Mouse (Mus musculus) erythroblast, embryonic 14.5 days (primary cell): ENCODE measurements around the gene Otogl. TPM values are rescaled to one million over a fixed set of nuclear protein-coding genes. Genes with fewer than 3 reads are reported as not detected.

Experiments
- H3K27me3 ChIP-seq: 2 replicates; pipeline ENCODE4 v1.6.1; 2012; ENCODE audit warnings: inconsistent platforms; ENCODE audit not compliant: control insufficient read depth
- H3K36me3 ChIP-seq: 2 replicates; pipeline ENCODE4 v1.6.1; 2012; ENCODE audit warnings: mild to moderate bottlenecking, inconsistent platforms; ENCODE audit not compliant: control insufficient read depth
- H3K4me1 ChIP-seq: 2 replicates; pipeline ENCODE4 v1.6.1; 2012; ENCODE audit warnings: inconsistent platforms; ENCODE audit not compliant: control insufficient read depth
- H3K4me3 ChIP-seq: replicated peaks from 2 replicates; pipeline ENCODE3; 2012; ENCODE audit warnings: moderate library complexity, mild to moderate bottlenecking, inconsistent platforms
- H3K9me3 ChIP-seq: 2 replicates; pipeline ENCODE4 v1.6.1; 2012; ENCODE audit warnings: low read length, inconsistent platforms, mixed read lengths; ENCODE audit not compliant: control insufficient read depth
- GATA1 ChIP-seq: IDR thresholded peaks from 2 replicates; pipeline ENCODE4 v1.6.1; 2012; ENCODE audit warnings: low read length, inconsistent platforms, mixed read lengths
- TAL1 ChIP-seq: IDR thresholded peaks from 3 replicates; pipeline ENCODE4 v1.6.1; 2012; ENCODE audit warnings: low read length, inconsistent platforms, mixed read lengths
- polyA plus RNA-seq: library from polyadenylated mRNA; stranded (reverse); fragments of >175 nt; gene quantifications from 2 replicates; pipeline ENCODE4 v1.2.3, GENCODE M21; 2012

The Otogl gene
- polyA plus RNA-seq, 1 experiment, result not detected

DNA sequence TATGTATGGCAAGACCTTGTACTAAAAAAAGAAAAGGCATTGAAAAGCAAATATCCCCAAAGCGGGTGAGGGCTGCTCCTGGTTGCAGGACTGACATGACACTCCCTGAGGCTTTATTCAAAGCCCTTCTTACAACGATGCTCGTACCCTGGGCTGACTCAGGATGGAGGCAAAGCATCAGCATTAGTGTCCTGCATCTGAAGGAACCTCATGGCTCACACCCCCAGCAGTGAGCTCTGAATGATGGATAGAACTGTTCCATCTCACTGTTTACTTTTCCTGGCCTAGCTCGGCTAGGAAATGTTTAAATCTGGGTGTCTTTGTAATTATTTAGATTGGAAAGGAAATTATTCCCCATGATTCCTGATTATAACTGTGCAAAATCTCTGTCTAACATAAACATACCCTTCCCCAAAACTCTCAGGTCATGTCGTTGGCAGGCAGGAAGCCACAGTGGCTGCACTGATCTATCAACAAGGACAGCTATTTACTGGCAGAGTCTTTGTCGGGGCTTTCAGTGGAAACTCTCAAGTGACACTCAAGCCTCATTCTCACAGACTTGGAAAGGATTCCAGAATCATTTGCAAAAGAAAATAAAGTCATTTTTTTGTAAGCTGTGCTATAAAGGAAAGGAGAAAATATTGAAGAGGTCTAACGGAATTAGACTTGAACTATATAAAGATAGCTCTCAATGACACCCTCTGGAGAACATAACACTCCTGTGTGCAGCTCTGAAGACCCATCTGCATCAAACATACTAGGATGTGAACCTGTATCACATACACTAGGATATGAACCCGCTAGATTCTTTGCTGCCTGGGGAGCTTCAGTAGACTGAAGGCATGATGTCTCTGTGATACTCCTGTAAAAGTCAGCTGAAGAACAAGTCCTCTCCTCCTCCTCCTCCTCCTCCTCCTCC lies 17.0 kb downstream of the Otogl start:
- Histone ChIP-seq H3K4me3 (no peak overlapping the region), H3K27me3 (no peaks in the 10 kb centered on the region), H3K9me3 (no peaks in the 10 kb centered on the region), H3K36me3 (no peaks in the 10 kb centered on the region), H3K4me1 (no peaks in the 10 kb centered on the region)
- no peak for TF ChIP-seq GATA1
- no peak for TF ChIP-seq TAL1

- no peaks in the 10 kb centered on the region for H3K9me3 ChIP-seq
- H3K36me3 ChIP-seq, result no peaks in the 10 kb centered on the region
- TF ChIP-seq TAL1 (no peak), GATA1 (no peak)
- H3K4me3 ChIP-seq, result no peak overlapping the region
- H3K4me1 ChIP-seq, result no peaks in the 10 kb centered on the region
- no peaks in the 10 kb centered on the region for H3K27me3 ChIP-seq
Measured at GRCm38 (mm10) chr10:107890400-107890799, 21.5 kb downstream of the Otogl start.

DNA sequence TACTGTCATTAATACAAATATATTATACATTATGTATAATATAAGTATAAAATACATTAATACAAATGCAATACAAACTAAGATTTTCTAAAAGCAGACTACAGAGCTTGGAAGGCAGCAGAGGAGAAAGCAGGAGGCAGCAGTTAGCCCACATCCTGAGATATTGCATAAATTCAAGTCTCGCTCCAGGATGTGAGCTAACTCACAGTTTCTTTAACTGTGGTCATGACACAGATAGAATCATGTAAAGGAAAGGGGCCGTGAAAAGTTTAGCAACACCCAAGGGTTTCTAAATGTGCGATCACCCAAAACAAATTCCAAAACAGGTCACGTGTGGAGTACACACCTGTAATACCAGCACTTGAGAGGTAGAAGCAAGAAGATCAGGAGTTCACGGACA lies 39.4 kb downstream of the Otogl start:
- no peaks in the 10 kb centered on the region for H3K4me1 ChIP-seq
- TF ChIP-seq TAL1 (no peak), GATA1 (no peak)
- H3K36me3 ChIP-seq, result no peaks in the 10 kb centered on the region
- H3K27me3 ChIP-seq, result no peaks in the 10 kb centered on the region
- no peak overlapping the region for H3K4me3 ChIP-seq
- no peaks in the 10 kb centered on the region for H3K9me3 ChIP-seq

- Histone ChIP-seq H3K9me3 (no peaks in the 10 kb centered on the region), H3K36me3 (no peaks in the 10 kb centered on the region), H3K27me3 (no peaks in the 10 kb centered on the region), H3K4me1 (no peaks in the 10 kb centered on the region), H3K4me3 (no peak overlapping the region)
- TF ChIP-seq TAL1 (no peak), GATA1 (no peak)
Measured at GRCm38 (mm10) chr10:107872109-107872508, 39.8 kb downstream of the Otogl start.

DNA sequence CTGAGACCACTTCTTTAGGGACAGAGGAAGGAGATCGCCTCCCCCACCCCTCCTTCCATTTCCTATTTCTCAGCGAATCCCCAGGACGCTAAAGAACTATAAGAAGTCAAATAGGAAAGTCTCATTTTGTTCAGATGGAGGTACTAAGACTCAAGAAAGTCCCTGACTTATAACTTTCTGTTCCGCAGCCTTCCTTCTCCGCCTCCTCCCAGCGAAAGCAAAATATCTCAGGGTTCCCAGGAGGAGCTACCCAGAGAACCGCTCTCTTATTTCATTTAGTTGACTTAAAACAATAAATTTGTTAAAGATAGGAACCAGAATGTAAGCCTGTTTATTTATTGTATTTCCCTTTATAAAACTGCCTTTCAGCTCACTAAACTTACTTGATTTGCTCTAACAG lies 41.4 kb downstream of the Otogl start:
- no peaks in the 10 kb centered on the region for H3K27me3 ChIP-seq
- no peaks in the 10 kb centered on the region for H3K4me1 ChIP-seq
- TF ChIP-seq GATA1 (no peak), TAL1 (no peak)
- no peak overlapping the region for H3K4me3 ChIP-seq
- no peaks in the 10 kb centered on the region for H3K36me3 ChIP-seq
- no peaks in the 10 kb centered on the region; the same call in 1 of the 2 replicates for H3K9me3 ChIP-seq

GRCm38 (mm10) chr10:107868904-107869303 lies 43.0 kb downstream of the Otogl start:
- Histone ChIP-seq H3K9me3 (no peaks in the 10 kb centered on the region; the same call in 1 of the 2 replicates), H3K36me3 (no peaks in the 10 kb centered on the region), H3K27me3 (no peaks in the 10 kb centered on the region), H3K4me3 (no peak overlapping the region), H3K4me1 (no peaks in the 10 kb centered on the region)
- TF ChIP-seq GATA1 (no peak), TAL1 (no peak)

DNA sequence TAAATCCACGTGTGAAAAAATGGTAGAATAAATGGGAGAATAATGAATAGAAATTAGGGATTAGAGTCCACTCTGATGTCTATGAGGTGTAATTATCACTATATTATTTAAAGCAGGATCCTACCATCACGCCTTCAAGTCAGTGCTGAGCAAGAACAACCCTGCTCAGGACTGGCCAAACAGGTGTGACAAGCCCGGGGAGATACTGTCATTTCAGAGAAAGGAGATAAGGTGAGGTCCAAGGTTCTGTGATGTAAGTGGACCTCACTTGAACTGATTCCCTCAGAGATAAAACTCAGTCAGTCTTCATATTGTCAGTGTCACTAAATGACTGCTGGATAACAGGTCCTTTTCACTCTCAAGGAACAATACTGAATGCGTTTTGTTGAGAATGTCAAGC lies 44.5 kb downstream of the Otogl start:
- Histone ChIP-seq H3K9me3 (no peaks in the 10 kb centered on the region; the same call in 1 of the 2 replicates), H3K4me1 (no peaks in the 10 kb centered on the region), H3K27me3 (no peaks in the 10 kb centered on the region), H3K4me3 (no peak overlapping the region), H3K36me3 (no peaks in the 10 kb centered on the region)
- TF ChIP-seq TAL1 (no peak), GATA1 (no peak)

GRCm38 (mm10) chr10:107860235-107860917 lies 51.6 kb downstream of the Otogl start:
- TF ChIP-seq TAL1 (no peak), GATA1 (no peak)
- Histone ChIP-seq H3K9me3 (no peaks in the 10 kb centered on the region), H3K4me1 (no peaks in the 10 kb centered on the region), H3K4me3 (no peak overlapping the region), H3K36me3 (no peaks in the 10 kb centered on the region), H3K27me3 (no peaks in the 10 kb centered on the region)

DNA sequence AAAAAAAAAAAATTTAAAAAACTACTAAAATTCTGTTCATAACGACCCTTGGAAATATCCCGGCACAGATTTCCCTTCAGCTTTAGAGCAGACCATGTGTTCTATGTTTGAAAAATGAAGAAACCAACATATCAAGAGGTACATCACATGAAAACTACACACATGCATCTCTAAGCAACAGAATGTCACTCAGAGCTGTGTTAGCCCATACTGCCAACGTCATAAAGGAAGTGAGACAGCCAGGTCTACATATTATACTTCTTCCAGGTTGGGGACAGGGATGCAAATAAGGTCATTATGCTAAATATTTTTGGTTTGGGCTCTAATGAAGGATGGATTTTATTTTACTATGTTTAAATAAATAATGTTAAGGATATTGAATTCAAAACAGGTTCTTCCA lies 52.7 kb downstream of the Otogl start:
- Histone ChIP-seq H3K36me3 (no peaks in the 10 kb centered on the region), H3K4me1 (no peaks in the 10 kb centered on the region), H3K27me3 (no peaks in the 10 kb centered on the region), H3K4me3 (no peak overlapping the region), H3K9me3 (no peaks in the 10 kb centered on the region)
- TF ChIP-seq TAL1 (no peak), GATA1 (no peak)
